Mouse (Mus musculus) forebrain, embryonic 13.5 days (tissue): ENCODE results near the gene 4921536K21Rik. TPM values are rescaled to one million over a fixed set of nuclear protein-coding genes. Genes with fewer than 3 reads are reported as not detected.
A peak's percentile ranks its signal among the peaks of the same experiment; 100 is the strongest.

Source experiments
- ATAC-seq: fragments of 200-750 bp; cut with Nextera tagmentation; 2 replicates; pipeline ENCODE4 v1.8.0; 2017
- H3K27ac ChIP-seq: fragments of 300-500 bp; sonication (generic); 2 replicates; pipeline ENCODE4 v1.5.1; 2015; ENCODE audit warnings: inconsistent platforms, mild to moderate bottlenecking, moderate library complexity
- H3K27me3 ChIP-seq: fragments of 300-500 bp; sonication (generic); 2 replicates; pipeline ENCODE4 v1.6.1; 2015; ENCODE audit warnings: mild to moderate bottlenecking, inconsistent platforms
- H3K36me3 ChIP-seq: fragments of 300-500 bp; sonication (generic); 2 replicates; pipeline ENCODE4 v1.6.1; 2015; ENCODE audit warnings: mild to moderate bottlenecking, inconsistent platforms; ENCODE audit not compliant: poor library complexity, severe bottlenecking
- H3K4me1 ChIP-seq: fragments of 300-500 bp; sonication (generic); 2 replicates; pipeline ENCODE4 v1.6.1; 2015; ENCODE audit warnings: inconsistent platforms
- H3K4me2 ChIP-seq: fragments of 300-500 bp; sonication (generic); 2 replicates; pipeline ENCODE4 v1.6.1; 2015; ENCODE audit warnings: inconsistent platforms, mild to moderate bottlenecking, moderate library complexity
- H3K4me3 ChIP-seq: fragments of 300-500 bp; sonication (generic); 2 replicates; pipeline ENCODE4 v1.5.1; 2015; ENCODE audit warnings: mild to moderate bottlenecking, inconsistent platforms
- H3K9ac ChIP-seq: fragments of 300-500 bp; sonication (generic); 2 replicates; pipeline ENCODE4 v1.6.1; 2015; ENCODE audit warnings: mild to moderate bottlenecking, inconsistent platforms
- H3K9me3 ChIP-seq: fragments of 300-500 bp; sonication (generic); replicated peaks from 2 replicates; pipeline ENCODE4 v1.6.1; 2016; ENCODE audit warnings: inconsistent platforms
- WGBS: fragments of 180-500 bp; shearing (Covaris S2); methylation state at CpG from one replicate; pipeline ENCODE4 v1.1.7; 2015; 5-methylcytosine and 5-hydroxymethylcytosine counted together
- polyA plus RNA-seq: library from polyadenylated mRNA; unstranded; fragments of >200 nt; fragmentation: Nextera tagmentation; extraction: Ambion mirVana; gene quantifications from 2 replicates; pipeline ENCODE4 v1.2.1, GENCODE M21; 2015

4921536K21Rik gene
- polyA plus RNA-seq, 1 experiment from 2014 or later, result 0.75 TPM

- Histone ChIP-seq H3K27me3 (no peaks in the 10 kb centered on the region), H3K36me3 (peaks cover 25% of the 10 kb centered on the region), H3K9me3 (no peaks in the 10 kb centered on the region), H3K4me1 (peaks cover 46% of the 10 kb centered on the region), H3K4me3 (no peak overlapping the region), H3K4me2 (no peak overlapping the region), H3K27ac (no peak overlapping the region), H3K9ac (no peak overlapping the region)
- 82% methylated on average over 4 of the region's 4 CpGs for WGBS
- no peak for ATAC-seq
Observed at GRCm38 (mm10) chr11:3909236-3909635, 14.3 kb upstream of the 4921536K21Rik start.

DNA sequence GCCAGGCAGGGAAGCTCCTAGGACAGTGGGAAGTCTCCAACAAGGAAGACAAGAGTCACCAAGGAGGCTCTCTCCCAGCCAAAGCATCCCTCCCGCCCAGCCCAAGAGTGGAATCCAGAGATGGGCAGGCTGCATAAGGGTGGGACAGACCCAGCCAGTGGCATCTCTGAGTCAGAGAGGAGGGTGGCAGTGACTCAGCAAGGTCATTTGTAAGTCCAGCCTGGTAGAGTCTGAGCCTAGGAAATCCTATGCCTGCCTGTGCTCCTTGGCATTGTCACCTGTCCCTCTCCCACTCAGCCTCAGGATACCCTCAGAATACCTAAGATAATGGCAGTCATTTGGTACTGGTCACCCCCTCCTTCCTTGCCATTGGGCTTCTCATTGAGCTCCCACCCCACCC lies 10.5 kb upstream of the 4921536K21Rik start:
- 67% methylated on average over 1 of the region's 1 CpGs for WGBS
- no peak overlapping the region for H3K27ac ChIP-seq
- ATAC-seq, result no peak

DNA sequence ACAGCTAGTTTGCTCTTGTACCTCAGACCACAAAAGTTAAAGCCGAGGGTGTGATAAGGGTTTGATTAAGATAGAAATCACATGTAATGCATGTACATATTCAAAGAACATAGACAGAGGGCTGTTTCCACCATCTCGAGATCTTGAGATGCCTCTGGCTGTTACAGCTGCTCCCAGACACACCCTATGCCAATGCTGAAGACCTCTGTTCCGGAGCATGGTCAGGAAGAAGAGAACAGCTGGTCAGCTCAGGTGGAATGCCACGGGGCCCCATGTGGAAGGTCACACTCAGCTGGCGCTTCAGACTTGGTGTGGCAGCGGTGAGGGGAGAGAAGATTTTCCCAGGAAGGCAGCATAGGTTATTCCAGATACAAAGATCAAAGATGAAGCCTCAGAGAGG lies 9.8 kb upstream of the 4921536K21Rik start:
- Histone ChIP-seq H3K4me2 (no peak overlapping the region), H3K27ac (no peak overlapping the region), H3K4me1 (peaks cover 7% of the 10 kb centered on the region; the same call in 1 of the 2 replicates), H3K27me3 (no peaks in the 10 kb centered on the region), H3K36me3 (peaks cover 32% of the 10 kb centered on the region), H3K4me3 (no peak overlapping the region), H3K9ac (no peak overlapping the region), H3K9me3 (no peaks in the 10 kb centered on the region)
- 85% methylated on average over 6 of the region's 6 CpGs for WGBS
- no peak for ATAC-seq

More for the DNA sequence above, 10.5 kb upstream of the 4921536K21Rik start:
- Histone ChIP-seq H3K4me1 (peaks cover 13% of the 10 kb centered on the region), H3K9me3 (no peaks in the 10 kb centered on the region), H3K4me3 (no peak overlapping the region), H3K36me3 (peaks cover 32% of the 10 kb centered on the region), H3K27me3 (no peaks in the 10 kb centered on the region), H3K9ac (no peak overlapping the region), H3K4me2 (no peak overlapping the region)

GRCm38 (mm10) chr11:3903046-3903445 lies 8.1 kb upstream of the 4921536K21Rik start:
- H3K9me3 ChIP-seq, result no peaks in the 10 kb centered on the region
- WGBS, result 80% methylated on average over 5 of the region's 5 CpGs
- ATAC-seq, result no peak
- no peak overlapping the region for H3K27ac ChIP-seq
- H3K27me3 ChIP-seq, result no peaks in the 10 kb centered on the region
- H3K36me3 ChIP-seq, result peaks cover 47% of the 10 kb centered on the region
- H3K9ac ChIP-seq, result no peak overlapping the region
- no peak overlapping the region for H3K4me2 ChIP-seq
- peaks cover 5% of the 10 kb centered on the region; the same call in 1 of the 2 replicates for H3K4me1 ChIP-seq
- no peak overlapping the region for H3K4me3 ChIP-seq

DNA sequence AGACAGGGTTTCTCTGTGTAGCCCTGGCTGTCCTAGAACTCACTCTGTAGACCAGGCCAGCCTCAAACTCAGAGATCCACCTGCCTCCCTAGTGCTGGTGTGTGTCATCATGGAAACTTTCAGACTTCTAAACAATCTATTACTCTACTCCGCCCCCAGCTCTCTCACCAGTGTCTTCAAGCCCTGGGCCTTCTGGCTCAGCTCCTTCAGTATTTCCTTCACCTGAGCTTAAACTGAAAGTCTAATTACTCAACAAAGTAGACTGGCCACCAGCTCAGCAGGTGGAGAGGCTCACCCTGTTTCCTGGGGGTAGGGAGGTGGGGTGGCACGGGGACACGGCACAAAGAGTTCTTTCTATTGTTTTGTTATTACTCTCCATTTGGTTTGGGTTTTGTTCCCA lies 7.6 kb upstream of the 4921536K21Rik start:
- no peak overlapping the region for H3K27ac ChIP-seq
- H3K9ac ChIP-seq, result no peak overlapping the region
- H3K4me2 ChIP-seq, result no peak overlapping the region
- H3K9me3 ChIP-seq, result no peaks in the 10 kb centered on the region
- H3K4me3 ChIP-seq, result no peak overlapping the region
- H3K27me3 ChIP-seq, result no peaks in the 10 kb centered on the region
- peaks cover 50% of the 10 kb centered on the region for H3K36me3 ChIP-seq
- WGBS, result 84% methylated on average over 3 of the region's 3 CpGs
- ATAC-seq, result no peak
- H3K4me1 ChIP-seq, result peaks cover 6% of the 10 kb centered on the region; the same call in 1 of the 2 replicates

DNA sequence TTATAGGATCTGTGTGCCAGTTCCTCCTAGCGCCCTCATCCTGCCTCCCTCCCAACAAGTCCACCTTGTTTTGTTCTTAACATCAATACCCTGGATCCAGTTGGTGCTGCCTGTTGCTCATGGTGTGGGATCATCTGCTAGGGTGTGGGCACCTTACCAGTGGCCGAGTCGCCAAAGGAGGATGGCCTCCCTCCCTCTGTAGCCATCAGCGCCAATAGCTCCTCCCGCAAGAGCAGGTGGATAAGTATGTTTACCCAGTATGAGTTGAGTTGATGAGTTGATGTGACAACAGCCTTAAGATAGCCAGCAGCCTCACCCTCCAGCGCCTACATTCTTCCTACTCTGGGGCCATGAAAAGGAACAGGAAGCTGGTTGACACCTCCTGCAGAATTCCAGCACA lies 5.4 kb upstream of the 4921536K21Rik start:
- no peaks in the 10 kb centered on the region for H3K27me3 ChIP-seq
- no peak overlapping the region for H3K27ac ChIP-seq
- H3K4me3 ChIP-seq, result no peak overlapping the region
- H3K36me3 ChIP-seq, result peaks cover 41% of the 10 kb centered on the region
- H3K4me2 ChIP-seq, result no peak overlapping the region
- no peak for ATAC-seq
- H3K4me1 ChIP-seq, result peaks cover 6% of the 10 kb centered on the region; the same call in 1 of the 2 replicates
- no peaks in the 10 kb centered on the region for H3K9me3 ChIP-seq
- H3K9ac ChIP-seq, result no peak overlapping the region
- WGBS, result 89% methylated on average over 6 of the region's 6 CpGs

GRCm38 (mm10) chr11:3895933-3896332 lies 1.0 kb upstream of the 4921536K21Rik start:
- Histone ChIP-seq H3K9me3 (no peaks in the 10 kb centered on the region), H3K4me3 (no peak overlapping the region), H3K4me1 (peaks cover 12% of the 10 kb centered on the region), H3K27ac (no peak overlapping the region), H3K27me3 (no peaks in the 10 kb centered on the region), H3K9ac (no peak overlapping the region), H3K4me2 (no peak overlapping the region), H3K36me3 (peaks cover 28% of the 10 kb centered on the region)
- no peak for ATAC-seq
- 100% methylated on average over 1 of the region's 1 CpGs for WGBS

DNA sequence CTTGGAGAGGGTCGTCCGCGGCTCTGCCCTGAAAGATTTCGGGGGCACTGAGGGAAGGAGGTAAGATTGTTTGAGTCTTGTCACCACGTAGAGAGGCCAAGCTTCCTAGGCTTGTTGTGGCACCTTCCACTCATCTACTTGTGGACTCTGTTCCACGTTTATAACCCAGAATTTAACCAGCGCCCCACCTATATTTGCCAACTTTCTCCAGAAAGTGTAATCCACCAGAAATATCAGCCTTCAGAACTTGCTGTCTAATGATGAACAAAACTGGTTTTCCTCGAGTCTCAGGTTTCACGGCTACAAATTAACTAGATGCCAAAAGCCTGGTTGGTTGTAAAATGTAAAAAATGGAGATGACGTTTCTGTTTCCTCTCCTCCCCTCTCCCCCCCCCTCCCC lies 560 bp upstream of the 4921536K21Rik start:
- peak overlapping the region; percentile 69 for H3K9ac ChIP-seq
- peak overlapping the region; percentile 50 for H3K4me3 ChIP-seq
- peak overlapping the region; percentile 75 for H3K4me2 ChIP-seq
- peaks cover 28% of the 10 kb centered on the region for H3K36me3 ChIP-seq
- ATAC-seq, result no peak
- H3K4me1 ChIP-seq, result peaks cover 12% of the 10 kb centered on the region
- H3K27ac ChIP-seq, result peak overlapping the region; percentile 82
- H3K9me3 ChIP-seq, result no peaks in the 10 kb centered on the region
- H3K27me3 ChIP-seq, result no peaks in the 10 kb centered on the region
- 7% methylated on average over 10 of the region's 10 CpGs for WGBS

DNA sequence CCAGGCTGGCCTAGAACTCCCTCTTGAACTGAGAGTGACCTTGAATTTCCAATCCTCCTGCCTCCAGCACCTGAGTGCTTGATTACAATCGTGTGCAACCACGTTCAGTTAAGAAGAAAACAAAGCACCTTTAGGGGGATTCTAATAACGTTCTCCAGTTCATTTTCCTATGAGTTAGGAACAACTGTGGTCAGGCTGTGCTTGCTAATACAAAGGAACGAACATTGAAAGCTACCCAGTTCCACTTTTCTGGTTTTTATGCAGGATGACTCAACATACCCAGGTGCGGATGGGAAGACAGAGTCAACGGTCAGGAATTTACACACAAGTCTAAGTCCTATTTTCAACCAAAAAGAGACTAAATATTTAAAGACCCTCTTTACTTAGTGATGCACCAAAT lies 928 bp downstream of the 4921536K21Rik start:
- Histone ChIP-seq H3K9ac (no peak overlapping the region), H3K9me3 (no peaks in the 10 kb centered on the region), H3K27me3 (no peaks in the 10 kb centered on the region), H3K4me1 (peaks cover 12% of the 10 kb centered on the region), H3K4me3 (peak overlapping the region; percentile 50), H3K27ac (no peak overlapping the region), H3K4me2 (peak overlapping the region; percentile 75), H3K36me3 (peaks cover 22% of the 10 kb centered on the region)
- ATAC-seq, result no peak
- 79% methylated on average over 6 of the region's 6 CpGs for WGBS

GRCm38 (mm10) chr11:3887331-3887730 lies 7.6 kb downstream of the 4921536K21Rik start:
- H3K36me3 ChIP-seq, result no peaks in the 10 kb centered on the region
- no peaks in the 10 kb centered on the region for H3K27me3 ChIP-seq
- no peak overlapping the region for H3K4me3 ChIP-seq
- no peak overlapping the region for H3K9ac ChIP-seq
- no peak for ATAC-seq
- H3K4me1 ChIP-seq, result peaks cover 5% of the 10 kb centered on the region; the same call in 1 of the 2 replicates
- no peak overlapping the region for H3K4me2 ChIP-seq
- WGBS, result 75% methylated on average over 5 of the region's 5 CpGs
- no peak overlapping the region for H3K27ac ChIP-seq
- no peaks in the 10 kb centered on the region for H3K9me3 ChIP-seq

GRCm38 (mm10) chr11:3883711-3884110 lies 11.2 kb downstream of the 4921536K21Rik start:
- no peak for ATAC-seq
- no peak overlapping the region for H3K9ac ChIP-seq
- 90% methylated on average over 3 of the region's 3 CpGs for WGBS

GRCm38 (mm10) chr11:3879836-3880235 lies 15.1 kb downstream of the 4921536K21Rik start:
- Histone ChIP-seq H3K9me3 (no peaks in the 10 kb centered on the region), H3K4me3 (no peak overlapping the region), H3K36me3 (no peaks in the 10 kb centered on the region), H3K27me3 (no peaks in the 10 kb centered on the region), H3K4me1 (no peaks in the 10 kb centered on the region), H3K9ac (no peak overlapping the region), H3K27ac (no peak overlapping the region), H3K4me2 (no peak overlapping the region)
- ATAC-seq, result 0 out of 2 replicates have a peak, but pooled peaks have one; percentile 41
- 37% methylated on average over 2 of the region's 2 CpGs for whole genome bisulfite sequencing

More at GRCm38 (mm10) chr11:3883711-3884110, 11.2 kb downstream of the 4921536K21Rik start:
- Histone ChIP-seq H3K27me3 (no peaks in the 10 kb centered on the region), H3K4me1 (peaks cover 5% of the 10 kb centered on the region; the same call in 1 of the 2 replicates), H3K9me3 (no peaks in the 10 kb centered on the region), H3K4me3 (no peak overlapping the region), H3K27ac (no peak overlapping the region), H3K4me2 (no peak overlapping the region), H3K36me3 (no peaks in the 10 kb centered on the region)

- Histone ChIP-seq H3K9ac (no peak overlapping the region), H3K36me3 (no peaks in the 10 kb centered on the region), H3K9me3 (no peaks in the 10 kb centered on the region), H3K4me3 (no peak overlapping the region), H3K27ac (no peak overlapping the region), H3K27me3 (no peaks in the 10 kb centered on the region), H3K4me2 (no peak overlapping the region), H3K4me1 (no peaks in the 10 kb centered on the region)
- 75% methylated on average over 7 of the region's 7 CpGs for WGBS
- ATAC-seq, result no peak
Observed at GRCm38 (mm10) chr11:3878660-3879059, 16.2 kb downstream of the 4921536K21Rik start.
